Mouse (Mus musculus) midbrain, embryonic 13.5 days (tissue): ENCODE measurements around the gene Tiparp. TPM values are rescaled to one million over a fixed set of nuclear protein-coding genes. Genes with fewer than 3 reads are reported as not detected.

ENCODE experiments used
- ATAC-seq: fragments of 200-750 bp; cut with Nextera tagmentation; 2 replicates; pipeline ENCODE4 v1.8.0; 2017; ENCODE audit warnings: mild to moderate bottlenecking, moderate TSS enrichment, moderate library complexity
- H3K27ac ChIP-seq: fragments of 300-500 bp; sonication (generic); 2 replicates; pipeline ENCODE4 v1.5.1; 2015; ENCODE audit warnings: inconsistent platforms, mild to moderate bottlenecking, moderate library complexity
- H3K27me3 ChIP-seq: fragments of 300-500 bp; sonication (generic); 2 replicates; pipeline ENCODE4 v1.6.1; 2015; ENCODE audit warnings: mild to moderate bottlenecking, inconsistent platforms
- H3K36me3 ChIP-seq: fragments of 300-500 bp; sonication (generic); 2 replicates; pipeline ENCODE4 v1.6.1; 2015; ENCODE audit warnings: mild to moderate bottlenecking, inconsistent platforms
- H3K4me1 ChIP-seq: fragments of 300-500 bp; sonication (generic); replicated peaks from 2 replicates; pipeline ENCODE4 v1.6.1; 2015; ENCODE audit warnings: inconsistent platforms
- H3K4me2 ChIP-seq: fragments of 300-500 bp; sonication (generic); replicated peaks from 2 replicates; pipeline ENCODE4 v1.6.1; 2015; ENCODE audit warnings: moderate library complexity, mild to moderate bottlenecking, inconsistent platforms
- H3K4me3 ChIP-seq: fragments of 300-500 bp; sonication (generic); replicated peaks from 2 replicates; pipeline ENCODE4 v1.5.1; 2015; ENCODE audit warnings: mild to moderate bottlenecking, inconsistent platforms
- H3K9ac ChIP-seq: fragments of 300-500 bp; sonication (generic); replicated peaks from 2 replicates; pipeline ENCODE4 v1.6.1; 2015; ENCODE audit warnings: mild to moderate bottlenecking, inconsistent platforms
- H3K9me3 ChIP-seq: fragments of 300-500 bp; sonication (generic); 2 replicates; pipeline ENCODE4 v1.6.1; 2016; ENCODE audit warnings: mild to moderate bottlenecking, inconsistent platforms
- WGBS: fragments of 180-500 bp; shearing (Covaris S2); methylation state at CpG from one replicate; pipeline ENCODE4 v1.1.7; 2015; 5-methylcytosine and 5-hydroxymethylcytosine counted together
- polyA plus RNA-seq: library from polyadenylated mRNA; unstranded; fragments of >200 nt; fragmentation: Nextera tagmentation; extraction: Ambion mirVana; gene quantifications from 2 replicates; pipeline ENCODE4 v1.2.1, GENCODE M21; 2015

Tiparp gene
- polyA plus RNA-seq, 1 experiment from 2014 or later: 30.9 TPM

DNA sequence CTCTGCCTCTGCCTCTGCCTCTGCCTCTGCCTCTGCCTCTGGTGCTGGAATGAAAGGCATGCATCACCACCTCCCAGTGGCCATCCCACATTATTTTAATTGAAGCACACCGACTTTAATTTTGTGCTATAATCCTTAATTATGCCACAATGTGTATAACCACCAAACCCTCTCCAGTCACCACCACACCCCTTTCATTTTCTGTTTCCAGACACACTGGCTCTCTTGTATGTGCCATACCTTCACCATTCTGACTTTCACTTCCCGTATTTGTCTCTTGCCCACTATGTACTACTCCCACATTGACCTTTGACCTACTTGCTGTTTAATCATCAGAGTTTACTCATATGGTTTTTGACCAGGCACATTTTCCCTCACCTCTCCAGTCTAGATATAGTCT, 12.5 kb upstream of the Tiparp start:
- H3K27ac ChIP-seq: no peak overlapping the region
- 90% methylated on average over 2 of the region's 2 CpGs for WGBS
- H3K4me1 ChIP-seq: peaks cover 8% of the 10 kb centered on the region
- no peaks in the 10 kb centered on the region for H3K27me3 ChIP-seq
- H3K9me3 ChIP-seq: no peaks in the 10 kb centered on the region
- no peak overlapping the region for H3K4me2 ChIP-seq
- ATAC-seq: no peak
- H3K36me3 ChIP-seq: no peaks in the 10 kb centered on the region
- no peak overlapping the region for H3K9ac ChIP-seq
- H3K4me3 ChIP-seq: no peak overlapping the region

DNA sequence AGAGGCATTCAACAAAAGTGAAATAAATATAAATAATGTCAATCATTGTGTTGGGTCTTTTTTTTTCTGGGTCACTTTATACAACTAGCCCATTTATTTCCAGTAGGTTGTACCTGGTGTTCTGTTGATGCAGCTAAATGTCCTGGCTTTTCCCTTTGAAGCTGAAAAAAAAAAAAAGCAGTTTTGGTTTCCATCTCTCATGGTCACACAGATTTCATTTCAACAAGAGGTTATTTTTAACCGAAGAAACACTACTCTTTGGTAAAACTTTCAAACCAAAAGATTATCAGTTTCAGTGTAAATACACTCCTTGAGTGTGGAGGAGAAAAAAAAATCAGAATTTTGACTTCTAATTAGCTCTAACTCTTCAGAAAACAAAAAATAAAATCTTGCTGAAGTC, 11.7 kb upstream of the Tiparp start:
- 84% methylated on average over 1 of the region's 1 CpGs for WGBS
- ATAC-seq: no peak
- no peak overlapping the region for H3K9ac ChIP-seq
- H3K4me1 ChIP-seq: peaks cover 8% of the 10 kb centered on the region
- H3K27ac ChIP-seq: no peak overlapping the region
- H3K9me3 ChIP-seq: no peaks in the 10 kb centered on the region
- no peak overlapping the region for H3K4me3 ChIP-seq
- no peaks in the 10 kb centered on the region for H3K36me3 ChIP-seq
- no peaks in the 10 kb centered on the region for H3K27me3 ChIP-seq
- H3K4me2 ChIP-seq: no peak overlapping the region

DNA sequence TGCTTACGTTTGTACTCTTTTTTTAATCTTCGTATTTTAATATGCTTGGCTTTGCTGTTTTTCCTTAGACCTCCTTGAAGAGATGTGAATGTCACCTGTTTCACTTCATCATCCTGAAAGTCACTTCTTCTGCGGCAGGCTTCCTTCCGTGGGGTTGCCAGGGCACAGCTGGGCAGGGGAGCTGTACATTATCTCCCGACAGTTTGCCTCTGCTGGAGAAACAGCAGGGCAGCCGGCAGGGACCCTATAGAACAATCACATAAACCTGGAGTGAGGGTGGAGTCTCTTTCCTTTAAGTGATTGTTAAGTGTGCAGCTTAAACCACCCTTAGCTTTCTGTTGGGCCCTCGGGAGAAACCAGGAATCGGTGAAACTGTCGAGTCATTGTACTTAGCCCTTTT, 11.1 kb upstream of the Tiparp start:
- no peak for ATAC-seq
- H3K27ac ChIP-seq: no peak overlapping the region
- no peaks in the 10 kb centered on the region for H3K9me3 ChIP-seq
- H3K4me3 ChIP-seq: no peak overlapping the region
- H3K9ac ChIP-seq: no peak overlapping the region
- H3K4me1 ChIP-seq: peaks cover 8% of the 10 kb centered on the region
- H3K4me2 ChIP-seq: no peak overlapping the region
- H3K27me3 ChIP-seq: no peaks in the 10 kb centered on the region
- H3K36me3 ChIP-seq: no peaks in the 10 kb centered on the region
- 27% methylated on average over 9 of the region's 9 CpGs for WGBS

DNA sequence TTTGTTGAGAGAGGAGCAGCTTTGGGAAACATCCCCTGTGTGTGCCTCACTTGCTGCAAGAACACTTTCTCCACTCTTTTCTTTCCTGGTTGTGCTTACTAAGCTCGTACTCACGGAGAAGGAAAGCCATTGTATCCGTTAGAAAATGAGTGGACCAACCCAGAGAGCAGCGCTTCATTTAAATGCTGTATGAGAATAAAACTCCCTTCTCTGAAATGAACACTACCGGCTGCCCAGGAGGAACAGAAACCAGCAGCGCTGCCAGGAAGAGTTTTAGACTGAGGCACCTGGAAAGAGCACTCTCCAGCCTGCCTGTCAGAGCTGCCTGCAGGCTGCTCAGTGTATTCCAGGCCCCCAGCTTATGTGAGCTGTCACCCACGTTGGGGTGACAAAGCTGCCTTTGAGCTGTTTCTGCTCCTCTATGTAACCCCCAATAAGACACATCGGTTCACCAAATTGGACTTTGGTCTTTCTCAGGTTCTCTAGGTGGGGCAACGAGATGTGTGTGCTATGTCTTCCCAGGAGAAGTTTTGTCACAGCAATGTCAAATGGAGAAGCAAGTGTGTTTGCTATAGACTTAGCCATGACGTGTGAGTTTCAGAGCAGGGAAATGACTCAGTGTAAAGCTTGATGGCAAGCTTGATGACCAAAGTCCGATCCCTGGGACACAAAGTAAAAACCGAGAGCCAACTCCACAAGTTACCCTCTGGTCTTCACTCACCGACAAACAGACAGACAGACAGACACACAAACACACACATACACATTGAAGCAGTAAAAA, 10.3 kb upstream of the Tiparp start:
- Histone ChIP-seq H3K9me3 (no peaks in the 10 kb centered on the region), H3K27me3 (no peaks in the 10 kb centered on the region), H3K4me2 (no peak overlapping the region; the same call in 1 of the 2 replicates), H3K36me3 (no peaks in the 10 kb centered on the region), H3K9ac (no peak overlapping the region), H3K4me3 (no peak overlapping the region), H3K4me1 (peaks cover 8% of the 10 kb centered on the region), H3K27ac (no peak overlapping the region)
- no peak for ATAC-seq
- WGBS: 49% methylated on average over 13 of the region's 13 CpGs

DNA sequence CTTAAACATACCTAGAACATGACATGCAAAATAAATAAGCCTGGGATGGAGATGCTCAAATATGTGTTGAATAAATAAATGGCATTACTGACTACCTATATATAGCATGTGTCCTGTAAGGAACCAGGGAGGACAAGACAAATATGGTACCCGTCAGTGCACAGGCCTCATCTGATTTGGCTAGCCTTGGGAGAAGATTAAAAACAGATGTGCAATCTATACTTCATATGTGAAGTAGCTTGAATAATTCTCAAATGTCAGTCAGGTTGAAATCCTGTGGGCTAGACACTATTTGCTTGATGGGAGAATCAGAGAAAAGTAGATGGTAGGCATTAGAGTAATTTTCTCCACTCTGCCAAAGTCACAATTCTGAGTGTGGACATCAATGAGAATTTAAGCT, 6.8 kb upstream of the Tiparp start:
- Histone ChIP-seq H3K9me3 (no peaks in the 10 kb centered on the region), H3K27me3 (no peaks in the 10 kb centered on the region), H3K9ac (no peak overlapping the region), H3K27ac (no peak overlapping the region), H3K36me3 (no peaks in the 10 kb centered on the region), H3K4me1 (peaks cover 8% of the 10 kb centered on the region), H3K4me2 (no peak overlapping the region), H3K4me3 (no peak overlapping the region)
- WGBS: 82% methylated on average over 1 of the region's 1 CpGs
- ATAC-seq: no peak

DNA sequence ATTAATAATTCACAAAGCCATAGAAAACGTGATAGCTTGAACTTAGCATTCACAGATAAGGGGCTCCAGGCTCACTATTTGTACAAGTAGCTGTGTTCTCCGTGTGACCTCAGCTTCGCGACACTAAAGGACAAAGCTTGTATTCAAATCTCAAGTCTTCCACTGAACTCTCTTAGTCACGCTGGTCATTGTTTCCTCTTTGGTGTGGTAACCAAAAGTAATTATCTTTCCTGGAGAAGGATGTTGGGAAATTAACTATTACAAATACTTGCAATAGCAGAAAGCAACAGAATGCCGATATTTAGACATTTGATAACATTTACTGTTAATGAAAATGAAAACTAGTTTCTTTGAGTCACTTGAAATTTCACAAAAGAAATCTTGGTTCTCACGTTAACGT, 4.8 kb upstream of the Tiparp start:
- no peak overlapping the region for H3K27ac ChIP-seq
- H3K27me3 ChIP-seq: no peaks in the 10 kb centered on the region
- no peak overlapping the region for H3K9ac ChIP-seq
- 44% methylated on average over 8 of the region's 8 CpGs for WGBS
- no peaks in the 10 kb centered on the region for H3K4me1 ChIP-seq
- H3K4me2 ChIP-seq: no peak overlapping the region
- H3K9me3 ChIP-seq: no peaks in the 10 kb centered on the region
- H3K4me3 ChIP-seq: no peak overlapping the region
- ATAC-seq: no peak
- no peaks in the 10 kb centered on the region for H3K36me3 ChIP-seq

DNA sequence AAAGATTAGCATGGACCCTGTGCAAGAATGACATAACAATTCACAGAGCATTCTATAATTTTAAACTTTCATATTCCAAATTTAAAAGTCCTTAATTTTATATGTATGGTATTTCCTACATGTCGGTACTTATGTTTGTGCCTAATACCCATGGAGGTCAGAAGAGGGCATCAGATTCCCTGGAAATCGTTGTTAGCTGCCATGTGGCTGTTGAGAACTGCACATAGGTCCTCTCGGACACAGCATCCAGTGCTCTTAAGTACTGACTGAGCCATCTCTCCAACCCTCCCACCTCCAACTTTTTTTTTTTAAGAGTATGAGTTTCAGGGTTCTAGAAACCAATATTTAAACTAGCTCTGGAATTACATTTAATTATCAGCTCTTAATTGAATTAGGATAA, 2.5 kb upstream of the Tiparp start:
- no peak overlapping the region for H3K27ac ChIP-seq
- no peak overlapping the region for H3K4me2 ChIP-seq
- no peak for ATAC-seq
- H3K4me3 ChIP-seq: no peak overlapping the region
- H3K9me3 ChIP-seq: no peaks in the 10 kb centered on the region
- WGBS: 80% methylated on average over 3 of the region's 3 CpGs
- no peaks in the 10 kb centered on the region for H3K27me3 ChIP-seq
- no peak overlapping the region for H3K9ac ChIP-seq
- H3K36me3 ChIP-seq: no peaks in the 10 kb centered on the region
- peaks cover 6% of the 10 kb centered on the region for H3K4me1 ChIP-seq

DNA sequence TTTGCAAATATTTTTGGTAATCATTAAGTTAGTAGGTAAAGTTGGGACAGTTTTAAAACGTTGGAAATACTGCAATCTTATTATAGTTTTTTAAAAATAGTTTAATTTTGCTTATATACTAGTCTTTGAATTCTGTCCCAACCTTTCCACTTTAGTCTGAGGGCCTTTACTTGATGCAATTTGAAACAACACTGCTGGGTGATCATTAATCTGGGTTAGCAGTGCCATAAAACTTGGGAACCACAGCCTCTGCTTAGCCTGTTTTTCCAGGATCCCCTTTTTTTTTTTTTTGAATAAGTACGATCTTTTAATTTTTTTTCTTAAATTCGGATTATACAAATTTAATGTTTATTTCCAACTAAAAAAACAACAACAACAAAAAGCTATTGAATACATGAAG, 1.0 kb upstream of the Tiparp start:
- H3K4me1 ChIP-seq: peaks cover 6% of the 10 kb centered on the region
- peak overlapping the region; percentile 81 for H3K4me2 ChIP-seq
- WGBS: 17% methylated on average over 3 of the region's 3 CpGs
- H3K27me3 ChIP-seq: no peaks in the 10 kb centered on the region
- peak overlapping the region; percentile 94 for H3K4me3 ChIP-seq
- peaks cover 5% of the 10 kb centered on the region; the same call in 1 of the 2 replicates for H3K36me3 ChIP-seq
- peak overlapping the region; percentile 99 for H3K27ac ChIP-seq
- no peak for ATAC-seq
- no peaks in the 10 kb centered on the region for H3K9me3 ChIP-seq
- H3K9ac ChIP-seq: peak overlapping the region; percentile 93

DNA sequence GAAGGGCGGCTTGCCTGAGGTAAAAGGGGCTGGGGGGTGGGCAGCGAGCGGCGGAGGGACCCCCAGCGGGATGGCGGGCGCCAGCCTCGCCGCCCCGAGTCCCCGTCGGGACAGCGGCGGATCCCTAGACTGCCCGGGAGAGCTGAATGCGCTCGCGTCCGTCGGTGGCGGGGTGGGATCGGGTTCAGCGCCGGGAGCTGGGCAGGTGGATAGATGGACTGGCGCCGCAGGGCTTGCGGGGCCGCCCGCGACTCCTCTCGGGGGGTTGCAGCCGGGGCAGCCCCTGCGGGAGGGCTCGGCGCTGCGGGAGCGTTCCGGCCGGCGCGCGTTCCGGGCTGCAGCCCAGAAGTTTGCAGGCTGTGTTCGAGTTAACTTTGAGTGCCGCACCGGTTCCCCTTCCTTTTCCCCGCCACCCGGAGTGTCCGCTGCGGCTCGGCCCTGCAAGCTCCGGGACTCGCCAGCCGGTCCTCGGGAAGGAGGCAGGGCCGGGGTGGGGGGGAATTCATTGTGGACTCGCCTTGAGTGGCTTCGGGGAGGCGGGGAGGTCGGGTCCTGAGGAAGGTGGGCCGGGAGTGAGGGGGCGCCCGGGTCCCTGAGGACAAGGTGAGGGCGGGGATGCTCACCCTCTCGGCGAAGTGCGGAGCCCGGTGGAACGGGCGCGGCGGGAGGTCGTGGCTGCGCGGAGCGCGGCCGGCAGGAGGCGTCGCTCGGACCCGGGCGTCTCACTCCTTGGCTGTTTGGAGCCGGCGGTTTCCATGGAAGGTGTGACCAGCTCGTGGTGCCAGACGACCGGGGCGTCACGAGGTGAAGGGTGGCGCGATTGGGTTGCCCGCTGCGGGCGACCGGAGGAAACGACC, 632 bp downstream of the Tiparp start:
- ATAC-seq: peak; percentile 65

DNA sequence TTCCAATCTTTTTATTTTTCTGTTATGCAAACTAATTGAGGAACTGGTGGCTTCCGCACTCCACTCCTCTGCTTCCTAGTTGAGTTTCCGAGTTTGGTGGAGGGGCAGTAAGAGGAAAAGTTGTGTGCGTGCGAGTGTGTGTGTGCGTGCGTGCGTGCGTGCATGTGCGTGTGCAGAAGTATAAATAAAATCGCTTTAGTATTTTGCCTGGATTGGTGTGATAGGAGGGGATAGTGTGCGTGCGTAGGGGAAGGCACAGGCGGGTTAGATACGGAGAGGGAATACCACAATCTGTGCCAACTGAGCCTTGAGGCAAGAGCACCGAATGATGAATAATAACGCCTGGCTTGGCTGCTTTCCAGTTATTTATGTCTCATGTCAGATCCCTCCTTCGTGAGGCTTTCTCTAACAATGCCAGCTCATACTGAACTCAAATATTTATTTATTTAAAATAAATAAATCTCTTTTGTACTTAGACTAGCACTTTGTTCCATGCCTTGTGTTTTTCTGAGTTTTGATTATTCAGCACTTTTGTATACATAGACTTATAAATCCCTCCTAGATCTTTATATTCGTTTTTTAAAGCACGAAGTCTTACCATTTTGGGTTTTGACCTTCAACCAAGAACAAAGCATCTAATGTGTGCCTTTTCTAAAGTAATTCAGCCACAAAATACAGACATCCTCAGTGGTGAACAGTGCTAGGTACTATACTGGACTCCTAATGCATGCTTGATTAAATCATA, 1.4 kb downstream of the Tiparp start:
- WGBS: 2% methylated on average over 19 of the region's 19 CpGs
- peak; percentile 13 for ATAC-seq

More for the DNA sequence above, 632 bp downstream of the Tiparp start:
- Histone ChIP-seq H3K36me3 (peaks cover 9% of the 10 kb centered on the region), H3K4me3 (peak overlapping the region; percentile 94), H3K27ac (peak overlapping the region; percentile 99), H3K4me1 (peaks cover 10% of the 10 kb centered on the region), H3K9me3 (no peaks in the 10 kb centered on the region), H3K9ac (peak overlapping the region; percentile 93), H3K4me2 (peak overlapping the region; percentile 81), H3K27me3 (no peaks in the 10 kb centered on the region)
- under 1% methylated on average over 88 of the region's 97 CpGs for WGBS

DNA sequence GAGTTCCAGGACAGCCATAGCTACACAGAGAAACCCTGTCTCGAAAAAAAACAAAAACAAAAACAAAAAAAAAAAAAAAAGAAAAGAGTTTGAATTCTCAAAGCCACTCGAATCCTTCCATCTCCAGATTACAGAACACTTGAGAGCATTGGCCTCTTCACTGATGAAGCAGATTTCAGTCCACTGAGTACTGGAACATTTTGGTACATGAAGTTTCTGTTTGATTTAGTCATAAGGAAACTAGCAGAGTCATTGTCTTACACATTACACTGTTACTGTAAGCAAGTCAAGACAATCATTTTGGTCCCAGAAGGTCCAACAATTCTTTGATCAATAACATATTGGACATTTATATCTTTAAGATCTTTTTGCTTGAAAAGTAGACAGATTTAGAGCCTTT, 4.8 kb downstream of the Tiparp start:
- Histone ChIP-seq H3K27ac (no peak overlapping the region), H3K4me1 (peaks cover 32% of the 10 kb centered on the region), H3K9me3 (no peaks in the 10 kb centered on the region), H3K4me3 (no peak overlapping the region), H3K27me3 (no peaks in the 10 kb centered on the region), H3K4me2 (no peak overlapping the region), H3K9ac (no peak overlapping the region), H3K36me3 (peaks cover 9% of the 10 kb centered on the region)
- 94% methylated on average over 2 of the region's 2 CpGs for WGBS
- no peak for ATAC-seq

More for the DNA sequence above, 1.4 kb downstream of the Tiparp start:
- H3K9me3 ChIP-seq: no peaks in the 10 kb centered on the region
- peak overlapping the region; percentile 99 for H3K27ac ChIP-seq
- peaks cover 17% of the 10 kb centered on the region for H3K4me1 ChIP-seq
- peak overlapping the region; percentile 93 for H3K9ac ChIP-seq
- peak overlapping the region; percentile 81 for H3K4me2 ChIP-seq
- H3K27me3 ChIP-seq: no peaks in the 10 kb centered on the region
- H3K4me3 ChIP-seq: peak overlapping the region; percentile 94
- H3K36me3 ChIP-seq: peaks cover 9% of the 10 kb centered on the region

DNA sequence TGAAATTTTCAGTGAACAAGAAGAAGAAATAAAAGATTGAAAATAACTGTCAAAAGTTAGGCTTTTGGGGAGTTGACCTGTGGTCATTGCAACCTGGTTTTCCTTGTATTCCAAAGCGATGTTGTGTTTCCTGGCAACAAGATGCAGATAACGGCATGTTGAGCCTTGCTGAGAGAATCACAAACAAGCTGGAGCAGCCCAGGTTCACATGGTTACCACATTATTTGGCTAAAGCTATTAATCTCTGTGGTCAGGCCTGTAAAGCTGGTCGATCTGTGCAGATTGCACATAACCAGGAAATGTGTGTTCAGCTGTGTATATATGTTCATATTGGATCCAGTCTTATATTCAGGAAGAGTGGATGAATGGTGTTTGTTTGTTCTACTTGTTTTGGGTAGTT, 5.4 kb downstream of the Tiparp start:
- ATAC-seq: no peak
- H3K9ac ChIP-seq: no peak overlapping the region
- no peak overlapping the region for H3K4me3 ChIP-seq
- no peaks in the 10 kb centered on the region for H3K27me3 ChIP-seq
- peaks cover 32% of the 10 kb centered on the region for H3K4me1 ChIP-seq
- WGBS: 43% methylated on average over 3 of the region's 3 CpGs
- peak overlapping the region; percentile 6; the same call in 1 of the 2 replicates for H3K4me2 ChIP-seq
- H3K9me3 ChIP-seq: no peaks in the 10 kb centered on the region
- no peak overlapping the region for H3K27ac ChIP-seq
- peaks cover 9% of the 10 kb centered on the region for H3K36me3 ChIP-seq
